Mouse (Mus musculus): ENCODE results near the gene Hist2h3b. TPM values are rescaled to one million over a fixed set of nuclear protein-coding genes. Genes with fewer than 3 reads are reported as not detected.
A peak's percentile ranks its signal among the peaks of the same experiment; 100 is the strongest.
"Not testable (repeated sequence)": the region's sequence is repeated elsewhere in the genome, so short reads cannot be mapped to it uniquely, and the experiment has no call there.

Gene Hist2h3b
- polyA plus RNA-seq, 1 experiment from 2014 or later, result 17.2 TPM

DNA sequence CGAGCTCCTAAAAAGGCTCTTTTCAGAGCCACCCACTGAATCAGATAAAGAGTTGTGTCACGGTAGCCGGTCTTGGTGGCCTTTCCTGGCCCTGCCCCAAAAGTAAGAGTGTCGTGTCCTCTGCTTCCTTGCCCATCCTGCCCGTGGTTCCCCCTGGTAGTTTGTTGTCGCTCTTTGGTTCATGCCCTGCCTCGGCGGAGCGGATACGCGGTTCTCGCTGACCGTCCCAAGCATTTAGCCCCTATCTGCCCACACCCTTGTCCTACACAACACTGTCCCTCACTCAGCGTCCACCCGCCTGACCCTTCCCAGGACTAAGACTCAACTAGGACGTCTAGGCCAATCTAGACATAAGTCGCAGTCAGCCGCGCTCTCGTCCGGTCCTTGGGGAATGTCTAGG is 22.4 kb upstream of the Hist2h3b start:
- H3K9me3 ChIP-seq (replicated peaks; ENCODE audit: control insufficient read depth, low read length); H3K27me3 ChIP-seq (ENCODE audit: control insufficient read depth, insufficient read depth, low read length); H3K9ac ChIP-seq (ENCODE audit: low read length); ATAC-seq (replicated peaks; ENCODE audit: extremely low read depth, insufficient read depth, low FRiP score); H3K4me2 ChIP-seq (ENCODE audit: low read depth, low read length); H3K36me3 ChIP-seq (ENCODE audit: control insufficient read depth, insufficient read depth): not testable (repeated sequence)
- Histone ChIP-seq H3K27ac (ENCODE audit: low read length) (peak overlapping the region; percentile 80), H3K4me1 (ENCODE audit: control insufficient read depth, insufficient read depth, low read length) (peaks cover 24% of the 10 kb centered on the region), H3K4me3 (ENCODE audit: low read length) (peak overlapping the region; percentile 43)
- WGBS, result 0% methylated on average over 10 of the region's 21 CpGs

DNA sequence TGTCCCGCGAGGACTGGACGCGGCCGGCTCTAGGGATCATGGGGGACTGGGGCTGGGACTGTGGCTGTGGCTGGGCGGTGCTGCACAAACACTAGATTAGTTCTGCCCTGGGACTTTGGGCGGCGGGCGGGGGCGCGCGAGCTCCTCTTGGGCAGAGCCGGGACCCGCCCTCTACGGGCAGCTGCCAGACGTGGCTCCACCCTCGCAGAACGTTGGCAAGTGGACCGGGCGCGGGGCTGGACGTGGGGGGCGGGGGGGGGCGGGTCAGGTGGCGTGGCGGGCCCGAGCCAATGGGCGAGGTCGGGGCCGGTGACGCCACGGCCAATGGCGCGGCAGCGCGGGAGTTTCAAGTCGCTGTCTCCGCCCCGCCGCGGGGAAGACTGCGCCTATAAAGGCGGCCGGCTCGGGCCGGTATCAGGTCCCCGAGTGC is 22.0 kb upstream of the Hist2h3b start, which contains the start of gene Hist2h3c1:
Gene Hist2h3c1 (plus strand): TSS at position 259 of the 430 bp plus-strand sequence.
- peak within 1 kb of the TSS; percentile 53 for H3K4me3 ChIP-seq (ENCODE audit: low read length)
- peak within 1 kb of the TSS; percentile 80 for H3K27ac ChIP-seq (ENCODE audit: low read length)
- peak within 1 kb of the TSS; percentile 63 for H3K4me2 ChIP-seq (ENCODE audit: low read depth, low read length)
- peak within 1 kb of the TSS; percentile 74 for H3K9ac ChIP-seq (ENCODE audit: low read length)
- H3K27me3 ChIP-seq (ENCODE audit: control insufficient read depth, insufficient read depth, low read length); H3K36me3 ChIP-seq (ENCODE audit: control insufficient read depth, insufficient read depth); H3K9me3 ChIP-seq (replicated peaks; ENCODE audit: control insufficient read depth, low read length): not testable (repeated sequence)
- H3K4me1 ChIP-seq (ENCODE audit: control insufficient read depth, insufficient read depth, low read length), result peaks cover 24% of the 10 kb centered on the region
- peak; percentile 90 for ATAC-seq (replicated peaks; ENCODE audit: extremely low read depth, insufficient read depth, low FRiP score)
- WGBS, result 0% methylated on average over 13 of the region's 47 CpGs

DNA sequence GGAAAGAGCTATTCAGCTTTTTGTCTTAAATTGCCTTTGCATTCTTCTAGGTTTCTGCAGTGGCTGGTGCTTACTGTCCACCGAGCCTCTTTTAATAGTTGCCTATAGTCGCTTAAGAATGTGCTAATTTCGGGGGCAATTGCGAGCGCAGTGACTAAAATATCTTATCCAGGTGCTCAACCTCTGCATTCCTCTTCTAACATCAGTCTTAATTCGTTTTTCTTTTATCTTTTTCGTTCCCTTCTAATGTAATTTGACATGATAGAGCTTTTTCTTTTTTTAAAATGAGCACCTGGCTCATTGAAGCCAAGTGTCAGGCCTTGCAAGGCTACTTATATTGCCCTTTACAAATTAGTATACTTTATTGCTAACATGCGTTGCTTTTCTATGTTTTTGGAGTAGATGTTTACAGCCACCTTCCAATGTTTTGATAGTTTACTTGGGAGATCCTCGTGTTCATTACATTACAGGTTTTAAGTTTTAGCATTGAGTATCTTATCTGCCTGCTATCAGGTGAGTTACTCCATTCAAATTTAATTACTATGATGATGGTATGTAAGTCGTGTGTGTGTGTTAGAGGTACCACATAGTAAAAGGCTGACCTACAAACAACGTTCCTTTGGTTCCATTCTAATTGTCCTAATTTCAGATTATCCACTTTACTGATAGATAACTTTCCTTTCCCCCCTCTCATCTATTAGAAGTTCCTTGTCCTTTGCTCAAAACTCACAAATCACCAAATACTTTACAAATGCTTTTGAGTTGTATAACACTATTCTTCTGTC is 20.9 kb upstream of the Hist2h3b start:
- peak overlapping the region; percentile 53 for H3K4me3 ChIP-seq (ENCODE audit: low read length)
- 9% methylated on average over 11 of the region's 11 CpGs for WGBS
- peak overlapping the region; percentile 74 for H3K9ac ChIP-seq (ENCODE audit: low read length)
- peak overlapping the region; percentile 62 for H3K27ac ChIP-seq (ENCODE audit: low read length)
- no peak for ATAC-seq (replicated peaks; ENCODE audit: extremely low read depth, insufficient read depth, low FRiP score)
- peaks cover 24% of the 10 kb centered on the region for H3K4me1 ChIP-seq (ENCODE audit: control insufficient read depth, insufficient read depth, low read length)
- no peaks in the 10 kb centered on the region for H3K27me3 ChIP-seq (ENCODE audit: control insufficient read depth, insufficient read depth, low read length)
- no peaks in the 10 kb centered on the region for H3K9me3 ChIP-seq (replicated peaks; ENCODE audit: control insufficient read depth, low read length)
- no peaks in the 10 kb centered on the region for H3K36me3 ChIP-seq (ENCODE audit: control insufficient read depth, insufficient read depth)
- H3K4me2 ChIP-seq (ENCODE audit: low read depth, low read length), result peak overlapping the region; percentile 63

- H3K9ac ChIP-seq (ENCODE audit: low read length), result peak overlapping the region; percentile 74
- H3K4me1 ChIP-seq (ENCODE audit: control insufficient read depth, insufficient read depth, low read length), result peaks cover 24% of the 10 kb centered on the region
- H3K36me3 ChIP-seq (ENCODE audit: control insufficient read depth, insufficient read depth), result no peaks in the 10 kb centered on the region
- no peak for ATAC-seq (replicated peaks; ENCODE audit: extremely low read depth, insufficient read depth, low FRiP score)
- H3K4me2 ChIP-seq (ENCODE audit: low read depth, low read length), result peak overlapping the region; percentile 63
- H3K9me3 ChIP-seq (replicated peaks; ENCODE audit: control insufficient read depth, low read length), result no peaks in the 10 kb centered on the region
- peak overlapping the region; percentile 53; the same call in 1 of the 2 replicates for H3K4me3 ChIP-seq (ENCODE audit: low read length)
- 49% methylated on average over 6 of the region's 6 CpGs for WGBS
- no peak overlapping the region for H3K27ac ChIP-seq (ENCODE audit: low read length)
- no peaks in the 10 kb centered on the region for H3K27me3 ChIP-seq (ENCODE audit: control insufficient read depth, insufficient read depth, low read length)
These were observed 20.1 kb upstream of the Hist2h3b start for GRCm38 (mm10) chr3:96248141-96249033.

- Histone ChIP-seq H3K27ac (ENCODE audit: low read length) (no peak overlapping the region), H3K9ac (ENCODE audit: low read length) (no peak overlapping the region), H3K4me1 (ENCODE audit: control insufficient read depth, insufficient read depth, low read length) (peaks cover 20% of the 10 kb centered on the region), H3K4me3 (ENCODE audit: low read length) (no peak overlapping the region), H3K27me3 (ENCODE audit: control insufficient read depth, insufficient read depth, low read length) (no peaks in the 10 kb centered on the region), H3K4me2 (ENCODE audit: low read depth, low read length) (peak overlapping the region; percentile 63; the same call in 1 of the 2 replicates), H3K36me3 (ENCODE audit: control insufficient read depth, insufficient read depth) (no peaks in the 10 kb centered on the region), H3K9me3 (replicated peaks; ENCODE audit: control insufficient read depth, low read length) (no peaks in the 10 kb centered on the region)
- WGBS, result 57% methylated on average over 4 of the region's 4 CpGs
- no peak for ATAC-seq (replicated peaks; ENCODE audit: extremely low read depth, insufficient read depth, low FRiP score)
These were observed 19.5 kb upstream of the Hist2h3b start for GRCm38 (mm10) chr3:96249034-96249345.

DNA sequence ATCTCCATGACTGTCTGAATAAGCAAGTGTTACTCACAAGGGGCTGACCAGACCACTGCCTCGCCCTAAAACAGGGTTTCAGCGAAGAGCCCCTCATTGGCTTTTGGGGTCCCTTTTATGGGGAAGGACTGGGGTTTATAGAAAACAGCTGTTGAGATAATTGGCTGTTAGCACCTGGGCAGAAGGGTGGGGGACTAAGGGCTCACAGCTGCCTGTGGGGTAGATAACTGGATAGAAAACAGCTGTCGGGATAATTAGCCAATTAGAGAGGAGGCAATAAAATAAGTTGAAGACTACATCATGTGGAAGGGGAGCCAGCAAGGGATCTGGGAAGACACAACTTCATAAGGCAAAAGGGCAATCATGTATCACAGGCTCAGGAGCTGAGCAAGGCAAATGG is 17.6 kb upstream of the Hist2h3b start:
- no peaks in the 10 kb centered on the region for H3K36me3 ChIP-seq (ENCODE audit: control insufficient read depth, insufficient read depth)
- H3K27ac ChIP-seq (ENCODE audit: low read length), result no peak overlapping the region
- H3K4me2 ChIP-seq (ENCODE audit: low read depth, low read length), result no peak overlapping the region
- 73% methylated on average over 3 of the region's 3 CpGs for WGBS
- H3K9me3 ChIP-seq (replicated peaks; ENCODE audit: control insufficient read depth, low read length), result no peaks in the 10 kb centered on the region
- no peak overlapping the region for H3K9ac ChIP-seq (ENCODE audit: low read length)
- peaks cover 13% of the 10 kb centered on the region for H3K4me1 ChIP-seq (ENCODE audit: control insufficient read depth, insufficient read depth, low read length)
- no peaks in the 10 kb centered on the region for H3K27me3 ChIP-seq (ENCODE audit: control insufficient read depth, insufficient read depth, low read length)
- no peak for ATAC-seq (replicated peaks; ENCODE audit: extremely low read depth, insufficient read depth, low FRiP score)
- no peak overlapping the region for H3K4me3 ChIP-seq (ENCODE audit: low read length)

GRCm38 (mm10) chr3:96251787-96252186 is 16.7 kb upstream of the Hist2h3b start:
- no peaks in the 10 kb centered on the region for H3K36me3 ChIP-seq (ENCODE audit: control insufficient read depth, insufficient read depth)
- no peak overlapping the region for H3K27ac ChIP-seq (ENCODE audit: low read length)
- no peak for ATAC-seq (replicated peaks; ENCODE audit: extremely low read depth, insufficient read depth, low FRiP score)
- H3K9ac ChIP-seq (ENCODE audit: low read length), result no peak overlapping the region
- no peak overlapping the region for H3K4me2 ChIP-seq (ENCODE audit: low read depth, low read length)
- no peaks in the 10 kb centered on the region for H3K27me3 ChIP-seq (ENCODE audit: control insufficient read depth, insufficient read depth, low read length)
- 84% methylated on average over 3 of the region's 3 CpGs for WGBS
- no peak overlapping the region for H3K4me3 ChIP-seq (ENCODE audit: low read length)
- H3K4me1 ChIP-seq (ENCODE audit: control insufficient read depth, insufficient read depth, low read length), result peaks cover 13% of the 10 kb centered on the region
- no peaks in the 10 kb centered on the region for H3K9me3 ChIP-seq (replicated peaks; ENCODE audit: control insufficient read depth, low read length)

DNA sequence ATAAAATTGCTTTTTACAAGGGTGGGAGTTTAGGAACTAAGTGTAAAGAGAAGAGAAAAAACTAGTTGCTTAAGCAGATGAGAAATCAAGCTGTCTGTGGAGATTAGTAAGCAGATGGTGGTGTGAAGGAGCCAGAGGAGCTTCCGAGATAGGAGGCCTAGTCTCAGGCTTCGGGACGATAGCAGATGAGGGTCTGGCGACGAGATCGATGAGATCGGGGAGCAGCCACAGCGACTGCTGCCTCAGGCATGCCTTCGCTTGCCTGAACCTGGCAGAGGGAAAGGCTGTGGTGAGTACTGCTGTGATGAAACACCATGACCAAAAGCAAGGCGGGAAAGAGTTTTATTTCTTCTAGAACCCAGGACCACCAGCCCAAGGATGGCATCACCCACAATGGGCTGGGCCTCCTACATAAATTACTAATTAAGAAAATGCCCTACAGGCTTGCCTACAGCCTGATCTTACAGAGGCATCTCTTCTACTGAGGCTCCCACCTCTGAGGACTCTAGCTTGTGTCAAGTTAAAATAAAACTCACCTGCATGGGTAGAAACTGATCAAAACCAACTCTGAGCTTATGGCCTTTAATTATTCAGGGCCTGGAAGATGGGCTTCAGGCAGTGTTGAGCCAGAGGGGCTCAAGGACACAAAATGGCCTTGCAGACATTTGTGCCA is 13.6 kb upstream of the Hist2h3b start:
- no peak overlapping the region for H3K4me2 ChIP-seq (ENCODE audit: low read depth, low read length)
- H3K9ac ChIP-seq (ENCODE audit: low read length), result 0 out of 2 replicates have a peak overlapping the region, but pooled peaks have one; percentile 37
- no peak overlapping the region for H3K27ac ChIP-seq (ENCODE audit: low read length)
- no peaks in the 10 kb centered on the region for H3K9me3 ChIP-seq (replicated peaks; ENCODE audit: control insufficient read depth, low read length)
- no peaks in the 10 kb centered on the region for H3K27me3 ChIP-seq (ENCODE audit: control insufficient read depth, insufficient read depth, low read length)
- H3K36me3 ChIP-seq (ENCODE audit: control insufficient read depth, insufficient read depth), result no peaks in the 10 kb centered on the region
- WGBS, result 31% methylated on average over 10 of the region's 10 CpGs
- H3K4me3 ChIP-seq (ENCODE audit: low read length), result no peak overlapping the region
- no peak; the same call in 1 of the 2 replicates for ATAC-seq (replicated peaks; ENCODE audit: extremely low read depth, insufficient read depth, low FRiP score)
- H3K4me1 ChIP-seq (ENCODE audit: control insufficient read depth, insufficient read depth, low read length), result peaks cover 2% of the 10 kb centered on the region; the same call in 1 of the 2 replicates

All from heart, embryonic 16.5 days (tissue).